Mouse (Mus musculus) midbrain, embryonic 16.5 days (tissue): ENCODE measurements around the gene Mks1. TPM values are rescaled to one million over a fixed set of nuclear protein-coding genes. Genes with fewer than 3 reads are reported as not detected.

Source experiments
- ATAC-seq: fragments of 200-750 bp; cut with Nextera tagmentation; 2 replicates; pipeline ENCODE4 v1.8.0; 2017; ENCODE audit warnings: moderate TSS enrichment
- H3K27ac ChIP-seq: fragments of 300-500 bp; sonication (generic); 2 replicates; pipeline ENCODE4 v1.5.1; 2014; ENCODE audit warnings: mild to moderate bottlenecking, low read length, mixed read lengths
- H3K27me3 ChIP-seq: fragments of 300-500 bp; sonication (generic); 2 replicates; pipeline ENCODE4 v1.6.1; 2014; ENCODE audit warnings: low read depth, low read length, mixed read lengths; ENCODE audit not compliant: control insufficient read depth, insufficient read depth
- H3K36me3 ChIP-seq: fragments of 300-500 bp; sonication (generic); 2 replicates; pipeline ENCODE4 v1.6.1; 2014; ENCODE audit warnings: mild to moderate bottlenecking, low read length, moderate library complexity, mixed read lengths; ENCODE audit not compliant: control insufficient read depth, insufficient read depth
- H3K4me1 ChIP-seq: fragments of 300-500 bp; sonication (generic); 2 replicates; pipeline ENCODE4 v1.6.1; 2014; ENCODE audit warnings: mild to moderate bottlenecking, low read length, mixed read lengths; ENCODE audit not compliant: control insufficient read depth, insufficient read depth
- H3K4me2 ChIP-seq: fragments of 300-500 bp; sonication (generic); 2 replicates; pipeline ENCODE4 v1.6.1; 2014; ENCODE audit warnings: mild to moderate bottlenecking, low read length, mixed read lengths
- H3K4me3 ChIP-seq: fragments of 300-500 bp; sonication (generic); 2 replicates; pipeline ENCODE4 v1.5.1; 2014; ENCODE audit warnings: low read depth, mild to moderate bottlenecking, low read length, moderate library complexity, mixed read lengths
- H3K9ac ChIP-seq: fragments of 300-500 bp; sonication (generic); 2 replicates; pipeline ENCODE4 v1.6.1; 2014; ENCODE audit warnings: low read depth, low read length, mixed read lengths
- H3K9me3 ChIP-seq: fragments of 300-500 bp; sonication (generic); replicated peaks from 2 replicates; pipeline ENCODE4 v1.6.1; 2014; ENCODE audit warnings: mild to moderate bottlenecking, low read length, mixed read lengths; ENCODE audit not compliant: control insufficient read depth, poor library complexity, severe bottlenecking
- WGBS: fragments of 180-500 bp; shearing (Covaris S2); extraction: QIAGEN DNeasy Blood & Tissue Kit; methylation state at CpG from one replicate; pipeline ENCODE4 v1.1.7; 2014; 5-methylcytosine and 5-hydroxymethylcytosine counted together
- polyA plus RNA-seq: library from polyadenylated mRNA; unstranded; fragments of >200 nt; fragmentation: Nextera tagmentation; extraction: Ambion mirVana; gene quantifications from 2 replicates; pipeline ENCODE4 v1.2.1, GENCODE M21; 2015

Mks1 gene
- polyA plus RNA-seq: 11.0 and 13.2 TPM in 2 replicates

GRCm38 (mm10) chr11:87852690-87853596 lies at the start of gene Mks1:
Gene Mks1, plus strand, starts transcription at chr11:87853215.
- Histone ChIP-seq H3K36me3 (no peaks in the 10 kb centered on the region), H3K4me1 (peaks cover 7% of the 10 kb centered on the region), H3K27me3 (no peaks in the 10 kb centered on the region), H3K4me2 (peak within 1 kb of the TSS; percentile 86), H3K4me3 (peak within 1 kb of the TSS; percentile 66), H3K9ac (peak within 1 kb of the TSS; percentile 62), H3K27ac (peak within 1 kb of the TSS; percentile 83), H3K9me3 (no peaks in the 10 kb centered on the region)
- ATAC-seq: peak; percentile 97
- WGBS: 4% methylated on average over 40 of the region's 40 CpGs

GRCm38 (mm10) chr11:87805448-87805847 lies 47.6 kb upstream of the Mks1 start:
- Histone ChIP-seq H3K4me3 (no peak overlapping the region), H3K36me3 (no peaks in the 10 kb centered on the region)
- ATAC-seq: no peak

GRCm38 (mm10) chr11:87807433-87807832 lies 45.6 kb upstream of the Mks1 start:
- WGBS: 85% methylated on average over 6 of the region's 6 CpGs
- Histone ChIP-seq H3K4me1 (peaks cover 6% of the 10 kb centered on the region), H3K9ac (no peak overlapping the region), H3K36me3 (no peaks in the 10 kb centered on the region), H3K4me2 (no peak overlapping the region), H3K9me3 (no peaks in the 10 kb centered on the region), H3K27me3 (no peaks in the 10 kb centered on the region), H3K4me3 (no peak overlapping the region), H3K27ac (no peak overlapping the region)
- ATAC-seq: no peak

More at GRCm38 (mm10) chr11:87805448-87805847, 47.6 kb upstream of the Mks1 start:
- no peaks in the 10 kb centered on the region for H3K4me1 ChIP-seq
- no peak overlapping the region for H3K9ac ChIP-seq
- no peak overlapping the region for H3K4me2 ChIP-seq
- WGBS: 73% methylated on average over 1 of the region's 1 CpGs
- no peaks in the 10 kb centered on the region for H3K9me3 ChIP-seq
- no peak overlapping the region for H3K27ac ChIP-seq
- H3K27me3 ChIP-seq: no peaks in the 10 kb centered on the region

- ATAC-seq: no peak
- Histone ChIP-seq H3K4me1 (peaks cover 6% of the 10 kb centered on the region), H3K9me3 (no peaks in the 10 kb centered on the region), H3K9ac (no peak overlapping the region), H3K27ac (no peak overlapping the region), H3K36me3 (no peaks in the 10 kb centered on the region), H3K4me3 (no peak overlapping the region), H3K27me3 (no peaks in the 10 kb centered on the region), H3K4me2 (no peak overlapping the region)
- WGBS: 89% methylated on average over 7 of the region's 7 CpGs
These were observed 44.8 kb upstream of the Mks1 start for GRCm38 (mm10) chr11:87808236-87808635.

GRCm38 (mm10) chr11:87811396-87811795 lies 41.6 kb upstream of the Mks1 start:
- no peak overlapping the region for H3K9ac ChIP-seq
- no peaks in the 10 kb centered on the region for H3K36me3 ChIP-seq
- no peak overlapping the region for H3K4me2 ChIP-seq
- H3K27me3 ChIP-seq: no peaks in the 10 kb centered on the region
- H3K27ac ChIP-seq: peak overlapping the region; percentile 69
- H3K4me1 ChIP-seq: peaks cover 6% of the 10 kb centered on the region
- 0 out of 2 replicates have a peak, but pooled peaks have one; percentile 51 for ATAC-seq
- H3K4me3 ChIP-seq: no peak overlapping the region
- H3K9me3 ChIP-seq: no peaks in the 10 kb centered on the region
- WGBS: 26% methylated on average over 3 of the region's 4 CpGs

GRCm38 (mm10) chr11:87814831-87815230 lies 38.2 kb upstream of the Mks1 start:
- peaks cover 13% of the 10 kb centered on the region for H3K4me1 ChIP-seq
- WGBS: 57% methylated on average over 8 of the region's 8 CpGs
- H3K27me3 ChIP-seq: no peaks in the 10 kb centered on the region
- H3K36me3 ChIP-seq: no peaks in the 10 kb centered on the region
- H3K9me3 ChIP-seq: no peaks in the 10 kb centered on the region
- no peak overlapping the region for H3K27ac ChIP-seq
- H3K4me2 ChIP-seq: no peak overlapping the region
- ATAC-seq: no peak
- no peak overlapping the region for H3K4me3 ChIP-seq
- no peak overlapping the region for H3K9ac ChIP-seq

GRCm38 (mm10) chr11:87816707-87817442 lies 36.1 kb upstream of the Mks1 start:
- peak; percentile 76 for ATAC-seq
- H3K4me1 ChIP-seq: peaks cover 9% of the 10 kb centered on the region; the same call in 1 of the 2 replicates
- WGBS: 2% methylated on average over 30 of the region's 31 CpGs
- no peaks in the 10 kb centered on the region for H3K9me3 ChIP-seq
- H3K27me3 ChIP-seq: no peaks in the 10 kb centered on the region
- H3K4me2 ChIP-seq: peak overlapping the region; percentile 81
- peak overlapping the region; percentile 43 for H3K4me3 ChIP-seq
- H3K36me3 ChIP-seq: no peaks in the 10 kb centered on the region
- H3K27ac ChIP-seq: 0 out of 2 replicates have a peak overlapping the region, but pooled peaks have one; percentile 15
- peak overlapping the region; percentile 68 for H3K9ac ChIP-seq

- Histone ChIP-seq H3K27ac (0 out of 2 replicates have a peak overlapping the region, but pooled peaks have one; percentile 15), H3K36me3 (no peaks in the 10 kb centered on the region), H3K9ac (peak overlapping the region; percentile 68), H3K4me1 (peaks cover 8% of the 10 kb centered on the region; the same call in 1 of the 2 replicates), H3K27me3 (no peaks in the 10 kb centered on the region), H3K4me2 (peak overlapping the region; percentile 81), H3K9me3 (no peaks in the 10 kb centered on the region), H3K4me3 (peak overlapping the region; percentile 43)
- no peak for ATAC-seq
- 33% methylated on average over 4 of the region's 4 CpGs for WGBS
These were observed 35.6 kb upstream of the Mks1 start for GRCm38 (mm10) chr11:87817443-87817773.
